Mouse (Mus musculus): ENCODE data around the gene Lyrm1. TPM values are rescaled to one million over a fixed set of nuclear protein-coding genes. Genes with fewer than 3 reads are reported as not detected.

Lyrm1 gene
- polyA plus RNA-seq, 1 experiment from 2014 or later, result 9.3 TPM

GRCm38 (mm10) chr7:119937036-119937435, 41.4 kb downstream of the Lyrm1 start:
- TF ChIP-seq CTCF (IDR thresholded peaks at IDR 0.05; ENCODE audit: low read depth), result no peak
- H3K4me2 ChIP-seq (ENCODE audit: low read length), result no peak overlapping the region

GRCm38 (mm10) chr7:119941569-119941968, 45.9 kb downstream of the Lyrm1 start:
- Histone ChIP-seq H3K36me3 (ENCODE audit: insufficient read depth, low read length) (no peaks in the 10 kb centered on the region), H3K9ac (ENCODE audit: low read depth, low read length) (no peak overlapping the region), H3K27ac (no peak overlapping the region), H3K9me3 (replicated peaks; ENCODE audit: low read length) (no peaks in the 10 kb centered on the region), H3K4me2 (ENCODE audit: low read length) (no peak overlapping the region), H3K4me3 (replicated peaks; ENCODE audit: low read depth, low read length) (no peak overlapping the region), H3K27me3 (ENCODE audit: insufficient read depth, low read length) (no peaks in the 10 kb centered on the region), H3K4me1 (replicated peaks; ENCODE audit: insufficient read depth, low read length) (no peaks in the 10 kb centered on the region)
- ATAC-seq (replicated peaks; ENCODE audit: low FRiP score, low read depth) (no peak), DNase-seq (ENCODE audit: low spot score) (no peak)
- TF ChIP-seq CTCF (IDR thresholded peaks at IDR 0.05; ENCODE audit: low read depth), result no peak
- WGBS, result 56% methylated on average over 2 of the region's 2 CpGs

More at GRCm38 (mm10) chr7:119937036-119937435, 41.4 kb downstream of the Lyrm1 start:
- no peak overlapping the region for H3K27ac ChIP-seq
- no peak overlapping the region for H3K9ac ChIP-seq (ENCODE audit: low read depth, low read length)
- H3K4me1 ChIP-seq (replicated peaks; ENCODE audit: insufficient read depth, low read length), result no peaks in the 10 kb centered on the region
- DNase-seq (ENCODE audit: low spot score) (no peak), ATAC-seq (replicated peaks; ENCODE audit: low FRiP score, low read depth) (no peak)
- no peaks in the 10 kb centered on the region for H3K9me3 ChIP-seq (replicated peaks; ENCODE audit: low read length)
- H3K4me3 ChIP-seq (replicated peaks; ENCODE audit: low read depth, low read length), result no peak overlapping the region
- no peaks in the 10 kb centered on the region for H3K27me3 ChIP-seq (ENCODE audit: insufficient read depth, low read length)
- H3K36me3 ChIP-seq (ENCODE audit: insufficient read depth, low read length), result no peaks in the 10 kb centered on the region
- 35% methylated on average over 5 of the region's 5 CpGs for WGBS

- H3K9ac ChIP-seq (ENCODE audit: low read depth, low read length), result no peak overlapping the region
- no peaks in the 10 kb centered on the region for H3K36me3 ChIP-seq (ENCODE audit: insufficient read depth, low read length)
- no peak overlapping the region for H3K4me2 ChIP-seq (ENCODE audit: low read length)
- no peak for DNase-seq (ENCODE audit: low spot score)
- 0 out of 2 replicates have a peak, but pooled peaks cover 5% of the 10 kb centered on the region for H3K4me1 ChIP-seq (replicated peaks; ENCODE audit: insufficient read depth, low read length)
- no peak overlapping the region for H3K4me3 ChIP-seq (replicated peaks; ENCODE audit: low read depth, low read length)
- 83% methylated on average over 1 of the region's 1 CpGs for WGBS
- no peak for TF ChIP-seq CTCF (IDR thresholded peaks at IDR 0.05; ENCODE audit: low read depth)
- H3K27me3 ChIP-seq (ENCODE audit: insufficient read depth, low read length), result no peaks in the 10 kb centered on the region
- no peak for ATAC-seq (replicated peaks; ENCODE audit: low FRiP score, low read depth)
- no peaks in the 10 kb centered on the region for H3K9me3 ChIP-seq (replicated peaks; ENCODE audit: low read length)
- H3K27ac ChIP-seq, result no peak overlapping the region
These were observed 58.4 kb downstream of the Lyrm1 start for GRCm38 (mm10) chr7:119954047-119954446.

- no peak for ATAC-seq (replicated peaks; ENCODE audit: low FRiP score, low read depth)
- Histone ChIP-seq H3K9ac (ENCODE audit: low read depth, low read length) (no peak overlapping the region), H3K27me3 (ENCODE audit: insufficient read depth, low read length) (no peaks in the 10 kb centered on the region), H3K27ac (no peak overlapping the region), H3K4me3 (replicated peaks; ENCODE audit: low read depth, low read length) (no peak overlapping the region), H3K36me3 (ENCODE audit: insufficient read depth, low read length) (no peaks in the 10 kb centered on the region), H3K4me1 (replicated peaks; ENCODE audit: insufficient read depth, low read length) (0 out of 2 replicates have a peak, but pooled peaks cover 5% of the 10 kb centered on the region), H3K9me3 (replicated peaks; ENCODE audit: low read length) (no peaks in the 10 kb centered on the region), H3K4me2 (ENCODE audit: low read length) (no peak overlapping the region)
- no peak for DNase-seq (ENCODE audit: low spot score)
- TF ChIP-seq CTCF (IDR thresholded peaks at IDR 0.05; ENCODE audit: low read depth), result no peak
These were observed 61.8 kb downstream of the Lyrm1 start for GRCm38 (mm10) chr7:119957421-119957820.

- no peak for DNase-seq (ENCODE audit: low spot score)
- Histone ChIP-seq H3K4me2 (ENCODE audit: low read length) (no peak overlapping the region), H3K9ac (ENCODE audit: low read depth, low read length) (no peak overlapping the region), H3K4me1 (replicated peaks; ENCODE audit: insufficient read depth, low read length) (0 out of 2 replicates have a peak, but pooled peaks cover 5% of the 10 kb centered on the region), H3K27me3 (ENCODE audit: insufficient read depth, low read length) (no peaks in the 10 kb centered on the region), H3K9me3 (replicated peaks; ENCODE audit: low read length) (no peaks in the 10 kb centered on the region), H3K36me3 (ENCODE audit: insufficient read depth, low read length) (no peaks in the 10 kb centered on the region), H3K4me3 (replicated peaks; ENCODE audit: low read depth, low read length) (no peak overlapping the region), H3K27ac (no peak overlapping the region)
- TF ChIP-seq CTCF (IDR thresholded peaks at IDR 0.05; ENCODE audit: low read depth), result no peak
- no peak for ATAC-seq (replicated peaks; ENCODE audit: low FRiP score, low read depth)
- WGBS, result 68% methylated on average over 4 of the region's 4 CpGs
These were observed 63.4 kb downstream of the Lyrm1 start for GRCm38 (mm10) chr7:119959091-119959490.

- no peak overlapping the region for H3K4me3 ChIP-seq (replicated peaks; ENCODE audit: low read depth, low read length)
- H3K36me3 ChIP-seq (ENCODE audit: insufficient read depth, low read length), result no peaks in the 10 kb centered on the region
- 71% methylated on average over 4 of the region's 4 CpGs for WGBS
- H3K27me3 ChIP-seq (ENCODE audit: insufficient read depth, low read length), result no peaks in the 10 kb centered on the region
- no peak for TF ChIP-seq CTCF (IDR thresholded peaks at IDR 0.05; ENCODE audit: low read depth)
- H3K27ac ChIP-seq, result no peak overlapping the region
- H3K9me3 ChIP-seq (replicated peaks; ENCODE audit: low read length), result no peaks in the 10 kb centered on the region
- no peak for DNase-seq (ENCODE audit: low spot score)
- H3K4me1 ChIP-seq (replicated peaks; ENCODE audit: insufficient read depth, low read length), result 0 out of 2 replicates have a peak, but pooled peaks cover 5% of the 10 kb centered on the region
- ATAC-seq (replicated peaks; ENCODE audit: low FRiP score, low read depth), result no peak
- no peak overlapping the region for H3K9ac ChIP-seq (ENCODE audit: low read depth, low read length)
- no peak overlapping the region for H3K4me2 ChIP-seq (ENCODE audit: low read length)
These were observed 63.8 kb downstream of the Lyrm1 start for GRCm38 (mm10) chr7:119959491-119959890.

- H3K9ac ChIP-seq (ENCODE audit: low read depth, low read length), result no peak overlapping the region
- no peaks in the 10 kb centered on the region for H3K9me3 ChIP-seq (replicated peaks; ENCODE audit: low read length)
- H3K27me3 ChIP-seq (ENCODE audit: insufficient read depth, low read length), result no peaks in the 10 kb centered on the region
- H3K36me3 ChIP-seq (ENCODE audit: insufficient read depth, low read length), result no peaks in the 10 kb centered on the region
- no peak overlapping the region for H3K27ac ChIP-seq
- no peak overlapping the region for H3K4me2 ChIP-seq (ENCODE audit: low read length)
- 0 out of 2 replicates have a peak, but pooled peaks cover 5% of the 10 kb centered on the region for H3K4me1 ChIP-seq (replicated peaks; ENCODE audit: insufficient read depth, low read length)
- no peak for DNase-seq (ENCODE audit: low spot score)
- no peak for ATAC-seq (replicated peaks; ENCODE audit: low FRiP score, low read depth)
- WGBS, result 66% methylated on average over 6 of the region's 6 CpGs
- no peak overlapping the region for H3K4me3 ChIP-seq (replicated peaks; ENCODE audit: low read depth, low read length)
- TF ChIP-seq CTCF (IDR thresholded peaks at IDR 0.05; ENCODE audit: low read depth), result no peak
These were observed 64.3 kb downstream of the Lyrm1 start for GRCm38 (mm10) chr7:119960006-119960405.

Measured in kidney, postnatal 0 days (tissue).